Mouse (Mus musculus) myocyte (in vitro differentiated cells): ENCODE measurements at regions not wholly inside any gene's neighbourhood (a gene's known extent, or its start where the extent isn't known, plus 50 kb on each side); places are given as distances from the start of the nearest gene placed in this dataset.

Experiments used
- CEBPB ChIP-seq: IDR thresholded peaks from 2 replicates; pipeline ENCODE4 v1.6.1; 2011; ENCODE audit warnings: mild to moderate bottlenecking, moderate library complexity; ENCODE audit not compliant: poor library complexity, insufficient read depth, severe bottlenecking
- E2F4 ChIP-seq: IDR thresholded peaks from one replicate; pipeline ENCODE4 v1.6.1; 2011; ENCODE audit warnings: mild to moderate bottlenecking, control low read depth, moderate library complexity; ENCODE audit not compliant: insufficient read depth
- MAX ChIP-seq: IDR thresholded peaks from one replicate; pipeline ENCODE4 v1.6.1; 2011; ENCODE audit warnings: low read depth, mild to moderate bottlenecking, control low read depth
- MYOD1 ChIP-seq, 3 experiments: IDR thresholded peaks; one replicate each; pipeline ENCODE4 v1.6.1; 2011; ENCODE audit warnings: control low read depth in 2 of 3, low read depth in 2 of 3, mild to moderate bottlenecking in 2 of 3, moderate library complexity in 1 of 3; ENCODE audit not compliant: insufficient read length in 2 of 3, control insufficient read depth in 1 of 3
- MYOG ChIP-seq, 3 experiments: IDR thresholded peaks; one replicate each; pipeline ENCODE4 v1.6.1; 2011; ENCODE audit warnings: control low read depth in 2 of 3, low read depth in 2 of 3, mild to moderate bottlenecking in 2 of 3; ENCODE audit not compliant: insufficient read length in 2 of 3, control insufficient read depth in 1 of 3, insufficient read depth in 1 of 3
- POLR2A ChIP-seq: IDR thresholded peaks from one replicate; pipeline ENCODE4 v1.6.1; 2011; ENCODE audit warnings: low read depth, mild to moderate bottlenecking, control low read depth, moderate library complexity; ENCODE audit not compliant: insufficient read length
- POLR2AphosphoS2 ChIP-seq: IDR thresholded peaks from one replicate; pipeline ENCODE4 v1.6.1; 2011; ENCODE audit warnings: low read depth, control low read depth; ENCODE audit not compliant: insufficient read length
- REST ChIP-seq: IDR thresholded peaks from one replicate; pipeline ENCODE4 v1.6.1; 2011; ENCODE audit warnings: mild to moderate bottlenecking, control low read depth, moderate library complexity; ENCODE audit not compliant: insufficient read depth, insufficient read length
- SRF ChIP-seq: IDR thresholded peaks from one replicate; pipeline ENCODE4 v1.6.1; 2011; ENCODE audit warnings: low read depth; ENCODE audit not compliant: control insufficient read depth, insufficient read length
- TCF12 ChIP-seq: IDR thresholded peaks from one replicate; pipeline ENCODE4 v1.6.1; 2011; ENCODE audit warnings: mild to moderate bottlenecking, control low read depth; ENCODE audit not compliant: poor library complexity, insufficient read depth, severe bottlenecking
- TCF3 ChIP-seq: IDR thresholded peaks from one replicate; pipeline ENCODE4 v1.6.1; 2011; ENCODE audit warnings: low read depth, control low read depth; ENCODE audit not compliant: insufficient read length
- USF1 ChIP-seq: IDR thresholded peaks from one replicate; pipeline ENCODE4 v1.6.1; 2011; ENCODE audit warnings: low read depth, mild to moderate bottlenecking, control low read depth, moderate library complexity

DNA sequence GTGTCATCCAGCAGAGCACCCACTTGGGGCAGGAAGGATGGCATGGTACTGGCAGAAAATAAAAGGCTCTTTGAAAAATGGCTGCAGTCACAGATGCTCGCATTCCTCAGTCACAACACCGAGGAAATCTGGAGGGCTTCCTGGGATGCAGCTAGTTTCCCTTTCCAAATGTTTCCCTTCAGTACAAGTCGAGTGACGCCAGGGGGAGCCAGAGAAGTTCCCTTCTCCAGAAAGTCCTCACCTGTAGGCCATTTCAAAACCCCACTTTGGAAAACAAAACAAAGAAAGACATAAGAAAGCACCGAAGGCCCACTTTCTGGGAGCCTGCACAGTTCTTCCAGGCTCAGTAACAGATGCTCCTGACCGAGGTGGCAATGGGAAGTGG is 199.4 kb upstream of the Apob start:
- TF ChIP-seq USF1 (no peak), MAX (no peak), E2F4 (no peak), POLR2A (no peak), TCF3 (no peak), TCF12 (no peak), POLR2AphosphoS2 (no peak), CEBPB (no peak), MYOG (IDR thresholded peaks at IDR 0.05; ENCODE audit: control insufficient read depth in 1 of 3, insufficient read depth in 1 of 3, insufficient read length in 2 of 3, low read depth in 2 of 3) (no peak), SRF (no peak), REST (no peak), MYOD1 (IDR thresholded peaks at IDR 0.05; ENCODE audit: control insufficient read depth in 1 of 3, insufficient read length in 2 of 3, low read depth in 2 of 3) (no peak)
